Mouse (Mus musculus) myocyte (in vitro differentiated cells): ENCODE data around the gene BC052040. TPM values are rescaled to one million over a fixed set of nuclear protein-coding genes. Genes with fewer than 3 reads are reported as not detected.

ENCODE experiments used
- H3K27me3 ChIP-seq: one replicate; pipeline ENCODE4 v1.6.1; 2011; ENCODE audit not compliant: control insufficient read depth, insufficient read depth, insufficient read length
- H3K36me3 ChIP-seq: one replicate; pipeline ENCODE4 v1.6.1; 2011; ENCODE audit not compliant: control insufficient read depth, insufficient read depth
- H3K4me2 ChIP-seq: one replicate; pipeline ENCODE4 v1.6.1; 2011; ENCODE audit warnings: low read depth, control low read depth
- H3K4me3 ChIP-seq: one replicate; pipeline ENCODE4 v1.5.1; 2011; ENCODE audit warnings: mild to moderate bottlenecking, control low read depth, moderate library complexity
- H3K79me2 ChIP-seq: one replicate; pipeline ENCODE4 v1.6.1; 2011; ENCODE audit not compliant: control insufficient read depth, insufficient read depth
- H3ac ChIP-seq: one replicate; pipeline ENCODE4 v1.6.1; 2011; ENCODE audit not compliant: control insufficient read depth, insufficient read length
- CEBPB ChIP-seq: IDR thresholded peaks from 2 replicates; pipeline ENCODE4 v1.6.1; 2011; ENCODE audit warnings: mild to moderate bottlenecking, moderate library complexity; ENCODE audit not compliant: poor library complexity, insufficient read depth, severe bottlenecking
- E2F4 ChIP-seq: IDR thresholded peaks from one replicate; pipeline ENCODE4 v1.6.1; 2011; ENCODE audit warnings: mild to moderate bottlenecking, control low read depth, moderate library complexity; ENCODE audit not compliant: insufficient read depth
- MAX ChIP-seq: IDR thresholded peaks from one replicate; pipeline ENCODE4 v1.6.1; 2011; ENCODE audit warnings: low read depth, mild to moderate bottlenecking, control low read depth
- MYOD1 ChIP-seq, 3 experiments: IDR thresholded peaks; one replicate each; pipeline ENCODE4 v1.6.1; 2011; ENCODE audit warnings: control low read depth in 2 of 3, low read depth in 2 of 3, mild to moderate bottlenecking in 2 of 3, moderate library complexity in 1 of 3; ENCODE audit not compliant: insufficient read length in 2 of 3, control insufficient read depth in 1 of 3
- MYOG ChIP-seq, 3 experiments: IDR thresholded peaks; one replicate each; pipeline ENCODE4 v1.6.1; 2011; ENCODE audit warnings: control low read depth in 2 of 3, low read depth in 2 of 3, mild to moderate bottlenecking in 2 of 3; ENCODE audit not compliant: insufficient read length in 2 of 3, control insufficient read depth in 1 of 3, insufficient read depth in 1 of 3
- POLR2A ChIP-seq: IDR thresholded peaks from one replicate; pipeline ENCODE4 v1.6.1; 2011; ENCODE audit warnings: low read depth, mild to moderate bottlenecking, control low read depth, moderate library complexity; ENCODE audit not compliant: insufficient read length
- POLR2AphosphoS2 ChIP-seq: IDR thresholded peaks from one replicate; pipeline ENCODE4 v1.6.1; 2011; ENCODE audit warnings: low read depth, control low read depth; ENCODE audit not compliant: insufficient read length
- REST ChIP-seq: IDR thresholded peaks from one replicate; pipeline ENCODE4 v1.6.1; 2011; ENCODE audit warnings: mild to moderate bottlenecking, control low read depth, moderate library complexity; ENCODE audit not compliant: insufficient read depth, insufficient read length
- SRF ChIP-seq: IDR thresholded peaks from one replicate; pipeline ENCODE4 v1.6.1; 2011; ENCODE audit warnings: low read depth; ENCODE audit not compliant: control insufficient read depth, insufficient read length
- TCF12 ChIP-seq: IDR thresholded peaks from one replicate; pipeline ENCODE4 v1.6.1; 2011; ENCODE audit warnings: mild to moderate bottlenecking, control low read depth; ENCODE audit not compliant: poor library complexity, insufficient read depth, severe bottlenecking
- TCF3 ChIP-seq: IDR thresholded peaks from one replicate; pipeline ENCODE4 v1.6.1; 2011; ENCODE audit warnings: low read depth, control low read depth; ENCODE audit not compliant: insufficient read length
- USF1 ChIP-seq: IDR thresholded peaks from one replicate; pipeline ENCODE4 v1.6.1; 2011; ENCODE audit warnings: low read depth, mild to moderate bottlenecking, control low read depth, moderate library complexity
- polyA plus RNA-seq: library from polyadenylated mRNA; unstranded; fragments of >200 nt; fragmentation: generic; extraction: Trizol; gene quantifications from one replicate; pipeline ENCODE4 v1.2.1, GENCODE M21; 2012; ENCODE audit warnings: missing spikeins

BC052040 gene
- polyA plus RNA-seq, 1 experiment, result 4.9 TPM

DNA sequence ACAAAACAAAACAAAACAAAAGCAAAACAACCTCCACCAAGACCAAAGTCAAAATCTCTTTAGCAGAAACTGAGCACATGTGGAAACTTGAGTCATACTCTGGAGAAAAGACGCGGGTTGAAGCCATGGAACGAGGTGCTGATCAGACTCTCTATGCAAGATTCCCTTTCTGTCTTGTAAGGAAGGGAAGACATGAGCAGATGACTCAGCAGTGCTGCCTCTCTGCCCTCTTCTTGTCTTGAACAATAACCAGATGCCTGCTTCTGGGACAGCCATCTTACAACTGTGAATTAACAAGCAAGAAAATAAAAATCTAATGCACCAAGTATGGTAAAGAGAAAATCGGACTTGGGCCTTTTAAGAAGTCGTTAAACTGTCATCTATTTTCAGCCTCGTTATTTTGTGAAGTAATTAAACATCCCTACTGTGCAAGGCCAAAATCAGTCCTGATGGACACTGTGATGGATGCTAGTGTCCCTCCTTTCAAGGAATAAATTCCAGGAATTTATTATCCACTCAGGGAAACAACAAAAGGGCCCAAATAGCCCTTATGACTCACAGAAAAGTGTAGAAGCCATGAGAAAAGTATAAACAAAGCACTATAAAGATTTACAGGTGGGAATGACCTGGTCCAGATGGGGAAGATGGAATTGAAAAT lies 18.0 kb upstream of the BC052040 start:
- H3K27me3 ChIP-seq, result no peaks in the 10 kb centered on the region
- H3K4me2 ChIP-seq, result no peak overlapping the region
- TF ChIP-seq REST, result no peak
- TF ChIP-seq USF1, result no peak
- no peak for TF ChIP-seq CEBPB
- TF ChIP-seq SRF, result no peak
- no peak for TF ChIP-seq TCF3
- TF ChIP-seq MYOG (IDR thresholded peaks at IDR 0.05; ENCODE audit: control insufficient read depth in 1 of 3, insufficient read depth in 1 of 3, insufficient read length in 2 of 3, low read depth in 2 of 3), result no peak
- no peak for TF ChIP-seq MYOD1 (IDR thresholded peaks at IDR 0.05; ENCODE audit: control insufficient read depth in 1 of 3, insufficient read length in 2 of 3, low read depth in 2 of 3)
- TF ChIP-seq POLR2AphosphoS2, result no peak
- no peak for TF ChIP-seq MAX
- TF ChIP-seq E2F4, result no peak
- TF ChIP-seq POLR2A, result no peak
- TF ChIP-seq TCF12, result no peak
- no peak overlapping the region for H3K4me3 ChIP-seq
- H3ac ChIP-seq, result no peak overlapping the region
- H3K79me2 ChIP-seq, result no peaks in the 10 kb centered on the region
- no peaks in the 10 kb centered on the region for H3K36me3 ChIP-seq

- Histone ChIP-seq H3K4me2 (no peak overlapping the region), H3K27me3 (no peaks in the 10 kb centered on the region), H3K79me2 (no peaks in the 10 kb centered on the region), H3K36me3 (no peaks in the 10 kb centered on the region), H3ac (no peak overlapping the region), H3K4me3 (no peak overlapping the region)
- TF ChIP-seq TCF12 (no peak), POLR2AphosphoS2 (no peak), SRF (no peak), TCF3 (no peak), E2F4 (no peak), MYOG (IDR thresholded peaks at IDR 0.05; ENCODE audit: control insufficient read depth in 1 of 3, insufficient read depth in 1 of 3, insufficient read length in 2 of 3, low read depth in 2 of 3) (no peak), USF1 (no peak), CEBPB (no peak), MAX (no peak), REST (no peak), MYOD1 (IDR thresholded peaks at IDR 0.05; ENCODE audit: control insufficient read depth in 1 of 3, insufficient read length in 2 of 3, low read depth in 2 of 3) (no peak), POLR2A (no peak)
These were observed 9.5 kb upstream of the BC052040 start for GRCm38 (mm10) chr2:115571996-115572395.

GRCm38 (mm10) chr2:115574802-115575201 lies 6.7 kb upstream of the BC052040 start:
- no peaks in the 10 kb centered on the region for H3K79me2 ChIP-seq

DNA sequence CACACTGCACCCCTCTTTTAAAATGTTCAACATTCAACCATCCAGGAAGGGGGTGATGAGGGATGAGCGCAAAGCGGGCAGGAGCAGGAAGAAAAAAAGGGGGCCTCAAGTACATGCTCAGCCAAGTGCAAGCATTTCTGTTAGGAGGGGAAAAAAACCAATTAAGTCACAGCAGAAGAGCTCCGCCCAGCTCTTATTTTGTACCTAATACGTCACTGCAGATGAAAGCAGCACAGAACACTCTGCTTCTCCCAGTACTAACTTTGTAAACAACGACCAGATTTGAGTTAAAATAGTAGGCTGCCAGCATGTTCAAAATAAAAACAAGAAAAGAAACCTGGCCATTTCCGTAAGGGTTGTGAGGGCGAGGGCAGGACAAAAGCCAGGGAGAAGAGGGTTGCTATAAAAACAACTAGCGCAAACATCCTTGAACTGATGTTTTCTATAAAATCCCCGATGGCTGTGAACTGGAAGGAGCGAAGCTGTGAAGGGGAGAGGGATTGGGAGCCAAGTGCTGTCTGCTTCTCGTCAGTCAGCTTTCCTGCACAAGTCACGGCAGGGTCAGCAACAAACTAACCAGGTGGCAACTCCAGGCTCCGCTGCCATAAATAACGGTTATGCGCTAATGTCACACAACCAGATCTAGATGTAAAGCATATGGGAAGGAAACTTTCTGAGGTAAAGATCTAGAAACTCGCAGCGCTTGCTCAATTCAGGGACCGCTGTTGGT lies 2.2 kb upstream of the BC052040 start:
- H3K27me3 ChIP-seq, result no peaks in the 10 kb centered on the region
- TF ChIP-seq MAX (no peak), CEBPB (no peak), POLR2AphosphoS2 (no peak), TCF3 (no peak), POLR2A (no peak), MYOG (IDR thresholded peaks at IDR 0.05; ENCODE audit: control insufficient read depth in 1 of 3, insufficient read depth in 1 of 3, insufficient read length in 2 of 3, low read depth in 2 of 3) (no peak), TCF12 (no peak), MYOD1 (IDR thresholded peaks at IDR 0.05; ENCODE audit: control insufficient read depth in 1 of 3, insufficient read length in 2 of 3, low read depth in 2 of 3) (no peak), USF1 (no peak), E2F4 (no peak), REST (no peak)
- no peak overlapping the region for H3ac ChIP-seq
- no peak overlapping the region for H3K4me2 ChIP-seq
- no peak overlapping the region for H3K4me3 ChIP-seq
- H3K36me3 ChIP-seq, result no peaks in the 10 kb centered on the region
- H3K79me2 ChIP-seq, result peaks cover 6% of the 10 kb centered on the region

More at GRCm38 (mm10) chr2:115574802-115575201, 6.7 kb upstream of the BC052040 start:
- Histone ChIP-seq H3K4me3 (no peak overlapping the region), H3K4me2 (no peak overlapping the region), H3ac (no peak overlapping the region), H3K36me3 (no peaks in the 10 kb centered on the region), H3K27me3 (no peaks in the 10 kb centered on the region)
- no peak for TF ChIP-seq E2F4
- no peak for TF ChIP-seq POLR2AphosphoS2
- no peak for TF ChIP-seq SRF
- TF ChIP-seq TCF3, result no peak

GRCm38 (mm10) chr2:115579976-115580375 lies 1.5 kb upstream of the BC052040 start:
- Histone ChIP-seq H3K27me3 (no peaks in the 10 kb centered on the region), H3ac (no peak overlapping the region), H3K4me3 (no peak overlapping the region), H3K79me2 (peaks cover 6% of the 10 kb centered on the region), H3K36me3 (no peaks in the 10 kb centered on the region), H3K4me2 (no peak overlapping the region)
- no peak for TF ChIP-seq TCF3
- no peak for TF ChIP-seq CEBPB
- TF ChIP-seq MYOD1 (IDR thresholded peaks at IDR 0.05; ENCODE audit: control insufficient read depth in 1 of 3, insufficient read length in 2 of 3, low read depth in 2 of 3), result no peak
- TF ChIP-seq USF1, result no peak
- no peak for TF ChIP-seq TCF12
